Mouse (Mus musculus): ENCODE results near the gene Nek7.

Gene Nek7

DNA sequence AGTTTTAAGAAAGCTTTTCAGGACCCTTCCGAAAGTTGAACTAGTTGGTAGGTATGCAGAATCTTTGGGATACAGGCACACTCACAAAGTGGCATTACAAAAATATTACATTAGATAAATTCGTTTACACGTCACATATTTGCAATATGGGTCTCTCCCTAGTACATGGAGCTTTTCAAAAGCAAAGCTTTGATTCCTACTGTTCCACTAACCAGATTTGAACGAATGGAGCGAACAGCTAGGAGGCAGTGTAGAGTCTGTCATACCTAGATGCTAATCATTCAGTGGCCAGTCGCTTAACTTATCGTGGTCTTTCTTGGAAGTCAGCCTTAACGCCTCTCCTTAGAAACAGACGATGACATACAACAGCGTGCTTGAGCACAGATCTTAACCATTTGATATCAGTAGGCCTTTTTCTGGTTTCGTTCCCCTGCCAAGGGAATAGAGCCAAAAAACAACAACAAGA lies at the start of gene Nek7:
Gene Nek7, minus strand, starts transcription at position 146 of the 466 bp plus-strand sequence.
- DNase-seq: peak in 1 of 2 experiments; percentile 41

DNA sequence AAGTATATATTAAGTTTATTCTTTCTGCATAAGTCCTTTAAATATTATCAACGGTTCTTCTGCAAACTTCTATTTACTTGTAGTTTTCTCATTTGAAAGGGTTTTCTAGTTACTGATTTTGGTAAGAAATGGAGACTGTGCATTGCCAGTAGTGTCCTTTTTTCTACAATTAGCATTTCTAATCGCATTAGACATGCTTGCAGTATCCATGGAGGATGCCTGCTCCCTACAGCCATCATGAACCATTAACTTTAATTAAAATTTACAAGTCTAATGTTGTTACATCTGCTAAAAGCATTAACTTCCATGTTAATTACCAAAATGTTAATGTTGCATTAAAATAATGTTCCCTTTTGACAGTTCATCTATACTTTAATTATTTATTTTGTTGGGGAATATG lies 42.4 kb upstream of the Nek7 start:
- no peak for DNase-seq

DNA sequence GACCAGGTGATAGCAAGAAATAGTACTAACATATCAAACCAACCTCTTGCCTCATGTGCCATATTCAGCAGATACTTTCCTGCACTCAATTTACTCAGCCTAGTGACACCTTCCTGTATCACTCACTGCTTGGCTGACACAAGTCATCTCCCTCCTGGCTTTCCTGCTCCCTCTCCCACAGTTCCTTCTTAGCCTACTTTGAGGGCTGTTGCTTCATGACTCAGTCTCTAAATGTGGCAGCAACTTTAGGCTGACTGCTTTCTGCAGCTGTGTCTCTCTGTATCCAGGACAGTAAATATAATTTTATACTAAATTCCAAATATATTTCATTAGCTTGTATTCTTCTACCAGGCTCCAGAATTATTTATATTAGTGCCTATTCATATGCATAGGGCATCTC lies 34.3 kb upstream of the Nek7 start:
- DNase-seq: no peak

DNA sequence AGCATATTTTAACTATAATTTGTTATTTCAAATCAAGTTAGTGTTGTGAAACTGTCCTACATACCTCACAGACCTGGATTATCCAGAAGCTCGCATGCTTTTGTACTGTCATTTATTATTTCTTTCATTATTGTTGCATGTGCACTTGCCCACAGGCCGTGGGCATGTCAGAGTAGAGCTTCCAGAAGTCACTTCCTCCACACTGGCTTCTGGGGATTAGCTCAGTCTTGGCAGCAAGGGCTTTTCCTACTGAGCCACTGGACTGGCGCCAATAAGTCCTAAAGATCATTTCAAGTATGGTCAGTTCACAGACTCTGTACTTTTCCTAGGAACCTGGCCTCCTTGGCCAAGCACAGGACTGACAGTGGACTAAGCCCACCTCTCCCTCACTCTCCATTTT lies 25.1 kb upstream of the Nek7 start:
- DNase-seq: no peak

DNA sequence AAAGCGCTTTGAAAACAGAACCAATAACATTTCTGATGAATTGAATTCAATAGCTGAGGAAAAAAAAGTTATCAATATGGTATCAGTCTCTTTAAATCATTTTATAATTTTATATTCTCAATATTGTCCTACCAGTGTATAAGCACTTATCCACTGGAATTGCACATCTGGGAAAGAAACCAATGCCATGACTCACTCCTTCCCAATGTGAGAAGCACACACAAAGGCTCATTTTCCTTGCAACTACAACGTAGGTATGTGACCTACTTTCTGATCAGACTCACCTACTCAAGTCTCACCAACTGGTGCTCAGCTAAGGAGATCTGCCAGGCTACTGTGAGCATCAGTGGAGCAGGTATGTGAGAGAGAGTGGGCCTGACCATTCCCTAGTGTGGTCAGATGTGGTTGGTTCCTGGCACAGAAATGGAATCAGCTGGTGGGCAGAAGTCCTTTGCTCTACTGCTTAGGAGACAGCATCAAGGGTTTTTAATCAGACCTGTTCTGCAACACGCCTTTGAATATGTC lies 23.4 kb upstream of the Nek7 start:
- DNase-seq: no peak

DNA sequence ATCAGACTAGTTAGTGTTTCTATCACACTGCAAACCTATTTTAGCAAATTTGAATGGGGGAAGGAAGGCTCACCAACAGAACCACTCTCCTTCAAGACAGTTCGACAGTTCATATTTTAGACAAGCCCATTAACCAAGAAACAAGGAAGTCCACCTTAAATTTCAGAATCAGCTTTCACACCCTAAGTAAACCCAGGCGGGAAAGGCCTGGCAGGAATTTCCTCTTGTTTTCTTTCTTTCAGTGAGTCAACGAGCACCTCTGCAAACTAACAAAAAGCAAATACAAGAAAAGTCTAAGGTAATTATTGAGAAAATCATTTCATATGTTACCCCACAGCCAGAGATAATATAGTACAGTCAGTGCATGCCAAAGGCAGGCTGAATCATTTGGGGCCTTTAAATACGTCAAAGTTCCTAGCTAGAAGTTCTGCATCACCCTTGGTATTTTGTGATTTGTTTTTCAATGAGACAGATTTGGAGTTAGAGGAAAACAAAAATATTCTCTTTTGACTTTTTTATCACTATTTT lies 21.1 kb upstream of the Nek7 start:
- DNase-seq: no peak

DNA sequence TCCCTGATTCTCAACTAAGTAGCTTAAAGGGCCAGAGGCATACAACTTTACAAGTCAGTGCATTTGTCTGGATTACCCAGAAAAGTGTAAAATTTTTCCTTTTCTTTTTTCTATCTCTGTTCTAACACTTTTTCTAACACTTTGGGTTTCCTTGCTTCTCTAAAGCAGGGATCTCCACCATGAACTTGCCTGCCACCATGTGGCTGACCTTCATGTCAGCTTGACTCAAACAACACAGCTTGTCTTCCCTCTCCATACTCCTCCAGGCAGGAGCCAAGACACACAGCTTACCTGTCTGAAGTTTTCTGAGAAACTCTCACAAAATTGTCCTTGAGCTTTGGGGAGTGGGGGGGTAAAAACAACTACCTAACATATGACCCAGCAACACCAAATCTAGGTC lies 17.9 kb upstream of the Nek7 start:
- DNase-seq: peak; percentile 12 to 51

DNA sequence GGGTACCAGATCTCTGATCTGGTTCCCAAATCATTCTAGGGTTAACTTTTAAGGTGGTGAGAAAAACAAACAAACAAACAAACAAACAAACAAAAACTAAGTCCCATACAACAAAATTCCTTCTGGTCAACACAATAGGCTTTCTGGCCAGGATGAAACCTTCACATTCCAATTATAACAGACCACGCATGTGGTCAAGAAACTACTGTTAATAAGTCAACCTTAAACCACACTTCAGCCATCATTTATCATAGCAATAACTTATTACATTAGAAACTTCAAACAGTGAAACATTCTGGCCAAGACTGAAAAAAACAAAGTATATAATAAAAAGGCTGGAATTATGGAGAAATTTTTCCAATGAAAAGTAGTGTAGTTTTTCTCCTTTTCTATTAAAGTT lies 14.6 kb upstream of the Nek7 start:
- no peak for DNase-seq

DNA sequence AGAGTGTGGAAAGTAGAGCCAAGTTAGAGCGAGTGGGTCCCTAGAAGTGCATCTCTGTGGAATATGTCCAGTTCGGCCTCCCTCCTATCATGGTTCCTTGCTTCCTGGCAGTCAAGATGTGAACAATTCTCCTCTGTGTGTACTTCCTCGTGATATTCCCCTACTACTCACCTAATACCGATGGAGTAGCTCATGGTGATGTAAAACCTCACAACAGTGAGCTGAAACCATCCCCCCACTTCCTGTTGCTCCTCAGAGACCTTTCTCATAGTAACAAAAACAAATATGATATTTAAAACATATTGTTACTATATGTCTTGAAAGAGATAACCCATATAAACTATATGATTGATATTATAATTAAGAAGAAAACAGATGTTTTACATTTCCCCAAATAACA lies 9.0 kb upstream of the Nek7 start:
- DNase-seq: no peak

DNA sequence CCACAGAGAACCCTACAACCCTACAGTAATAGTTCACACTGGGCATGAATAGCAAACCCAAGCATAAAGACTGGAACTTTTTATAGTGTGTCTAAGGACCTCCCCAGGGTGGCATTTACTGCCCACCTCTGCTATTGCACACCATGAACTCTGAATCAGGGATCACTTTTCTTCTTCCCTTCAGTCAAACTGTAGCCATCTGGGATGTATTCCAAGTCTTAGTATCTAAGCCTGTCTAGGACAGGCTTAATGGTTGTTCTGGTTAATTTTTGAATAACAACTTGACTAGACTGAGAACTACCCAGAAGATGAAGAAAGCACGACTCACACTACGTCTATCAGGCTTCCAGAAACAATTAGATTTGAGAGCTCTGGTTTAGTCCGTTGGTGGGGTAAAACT lies 8.5 kb upstream of the Nek7 start:
- no peak for DNase-seq

DNA sequence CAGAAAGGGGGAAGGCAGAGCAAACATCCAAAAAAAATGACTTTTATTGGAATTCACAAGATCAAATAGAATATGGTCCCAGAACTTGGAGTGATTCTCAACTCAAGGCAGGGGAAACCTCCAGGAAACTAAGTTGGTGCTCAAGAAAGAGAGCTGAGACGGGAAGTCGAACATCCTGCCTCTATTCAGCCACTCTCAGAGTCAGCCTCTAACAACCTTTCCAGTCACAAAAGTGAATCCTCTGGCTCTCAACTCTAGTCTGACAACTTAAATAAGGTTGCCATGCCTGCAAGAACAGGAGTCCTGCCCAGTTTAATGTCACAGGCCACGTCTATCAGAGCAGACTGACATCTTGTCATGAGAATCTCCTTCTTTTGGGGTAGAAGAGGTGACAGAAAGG lies 7.9 kb upstream of the Nek7 start:
- DNase-seq: no peak

DNA sequence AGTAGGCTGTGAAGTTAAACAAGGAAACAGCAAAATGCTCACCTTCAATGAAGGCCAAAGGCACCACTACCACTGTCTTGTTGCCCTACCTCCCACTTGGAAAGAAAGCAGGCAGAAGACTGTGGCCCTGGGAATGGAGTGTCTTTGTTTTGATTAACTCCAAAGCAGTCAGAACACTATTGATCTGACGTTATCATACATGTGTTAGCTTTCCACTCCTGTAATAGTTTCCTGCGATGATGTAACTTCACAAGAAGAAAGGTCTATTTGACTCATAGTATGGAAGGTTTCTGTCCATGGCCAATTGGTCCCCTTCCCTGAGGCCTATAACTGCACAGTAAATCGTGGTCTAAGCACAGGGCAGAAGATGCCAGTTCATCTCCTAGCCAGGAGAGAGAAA lies 6.3 kb upstream of the Nek7 start:
- no peak for DNase-seq

DNA sequence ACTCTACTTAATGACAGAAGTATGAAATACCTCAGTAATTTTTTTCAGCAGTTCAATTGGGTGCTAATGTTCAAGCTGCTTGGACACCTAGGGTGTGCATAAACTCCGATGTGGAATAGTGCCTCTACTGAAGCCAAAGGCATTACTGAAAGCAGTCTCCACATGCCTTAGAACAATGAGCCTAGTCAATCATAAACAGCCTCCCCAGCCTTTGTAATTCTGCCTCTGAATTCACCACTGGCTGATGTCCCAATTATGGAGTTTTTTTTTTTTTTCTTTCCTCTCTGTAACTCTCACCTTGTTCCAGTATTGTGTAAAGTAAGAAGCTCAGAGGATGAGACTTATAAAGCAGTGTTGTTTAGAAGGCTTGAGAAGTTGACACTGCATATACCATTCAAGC lies 3.9 kb upstream of the Nek7 start:
- DNase-seq: no peak

DNA sequence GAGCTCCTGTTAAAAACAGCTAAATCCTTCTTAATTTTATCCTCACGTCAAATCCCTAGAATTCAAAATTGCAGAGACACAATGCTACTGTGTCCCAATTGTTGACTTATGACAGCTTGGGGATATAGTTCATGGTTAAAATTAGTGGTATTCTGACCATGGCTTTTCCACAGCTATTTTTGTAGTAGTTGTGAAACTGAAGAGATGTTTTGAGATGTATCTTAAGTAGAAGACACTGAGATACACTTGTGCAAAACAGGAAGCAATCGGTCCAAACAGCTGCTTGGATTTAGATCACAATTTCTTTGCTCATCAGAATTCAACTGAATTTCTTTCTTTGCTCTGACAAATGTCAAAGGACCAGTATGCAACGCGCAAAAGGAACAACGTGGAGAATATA lies 2.9 kb upstream of the Nek7 start:
- DNase-seq: no peak

DNA sequence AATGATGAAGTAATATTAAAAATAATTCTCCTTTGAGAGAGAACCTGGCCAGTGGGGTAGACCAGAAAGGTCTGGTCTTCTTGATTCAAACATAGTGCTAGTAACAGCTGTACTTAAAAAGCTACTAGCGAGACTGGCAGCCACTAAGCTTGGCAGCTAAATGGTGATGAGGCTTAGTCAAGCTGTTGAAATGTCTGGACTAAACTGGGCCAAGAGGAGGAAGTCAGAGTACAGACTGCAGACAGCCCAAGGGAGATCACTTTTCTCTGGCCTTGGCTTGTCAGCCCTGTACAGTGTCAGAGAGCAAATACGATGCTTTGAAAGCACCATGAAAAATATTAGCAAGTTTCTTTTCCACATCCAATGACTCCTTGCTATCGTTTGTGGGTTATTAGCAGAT lies 2.5 kb upstream of the Nek7 start:
- DNase-seq: no peak

DNA sequence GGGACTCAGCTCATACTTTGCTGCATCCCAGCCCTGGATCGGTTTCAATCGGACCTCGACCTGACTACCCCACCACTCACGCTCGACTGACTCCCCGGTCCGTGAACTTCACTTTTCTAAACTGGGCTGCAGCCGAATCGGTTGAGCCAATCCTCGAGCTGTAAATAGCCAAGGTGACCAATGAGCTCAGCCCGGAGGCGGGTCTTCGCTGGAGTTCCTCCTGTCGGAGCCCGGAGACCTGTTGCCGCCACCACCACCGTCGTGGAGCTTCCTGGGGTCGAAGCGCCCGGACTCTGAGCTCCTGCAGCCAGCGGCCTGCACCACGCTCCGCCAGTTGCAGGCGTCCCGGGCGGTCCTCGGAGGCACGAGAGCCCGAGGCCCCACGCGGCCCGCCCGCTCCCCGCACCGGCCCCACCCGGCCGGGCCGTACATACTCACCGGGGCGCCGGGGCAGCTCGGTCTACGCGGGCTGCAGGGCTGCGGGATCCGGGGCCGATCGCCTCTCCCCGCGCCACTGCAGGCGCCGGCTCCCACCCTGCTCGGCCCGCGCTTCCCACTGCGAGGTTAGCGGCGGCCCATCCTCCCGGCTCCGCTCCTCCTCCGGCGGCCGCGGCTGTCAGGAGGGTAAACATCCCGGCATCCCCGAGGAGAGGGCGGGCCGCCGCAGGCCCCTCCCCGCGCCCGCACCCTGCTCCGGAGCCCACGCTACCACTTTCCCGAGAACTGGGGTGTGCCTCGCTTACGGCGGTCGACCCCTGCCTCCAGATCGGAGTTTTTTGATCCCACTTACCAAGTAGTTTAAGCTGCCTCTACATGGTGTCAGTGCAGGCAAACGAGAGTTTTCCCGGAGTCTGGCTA lies 598 bp downstream of the Nek7 start:
- peak; percentile 96 to 97 for DNase-seq

DNA sequence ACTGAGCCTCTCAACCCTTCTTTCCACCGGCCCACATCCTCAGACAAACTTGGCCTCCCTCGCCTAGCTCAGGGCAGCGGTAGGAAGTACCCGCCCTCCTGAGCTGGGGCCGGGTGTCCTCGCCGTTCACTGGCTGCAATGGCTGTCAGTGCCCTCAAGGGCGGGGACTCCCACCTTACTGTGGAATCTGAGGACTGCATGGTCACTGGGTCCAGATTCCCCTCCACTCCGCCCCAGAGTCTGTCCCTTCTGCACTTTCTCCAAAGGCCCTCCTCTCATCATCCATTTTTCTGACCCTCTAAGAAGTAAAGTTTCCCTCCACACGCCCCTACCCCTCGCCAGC lies 2.0 kb downstream of the Nek7 start:
- peak; percentile 80 for DNase-seq

DNA sequence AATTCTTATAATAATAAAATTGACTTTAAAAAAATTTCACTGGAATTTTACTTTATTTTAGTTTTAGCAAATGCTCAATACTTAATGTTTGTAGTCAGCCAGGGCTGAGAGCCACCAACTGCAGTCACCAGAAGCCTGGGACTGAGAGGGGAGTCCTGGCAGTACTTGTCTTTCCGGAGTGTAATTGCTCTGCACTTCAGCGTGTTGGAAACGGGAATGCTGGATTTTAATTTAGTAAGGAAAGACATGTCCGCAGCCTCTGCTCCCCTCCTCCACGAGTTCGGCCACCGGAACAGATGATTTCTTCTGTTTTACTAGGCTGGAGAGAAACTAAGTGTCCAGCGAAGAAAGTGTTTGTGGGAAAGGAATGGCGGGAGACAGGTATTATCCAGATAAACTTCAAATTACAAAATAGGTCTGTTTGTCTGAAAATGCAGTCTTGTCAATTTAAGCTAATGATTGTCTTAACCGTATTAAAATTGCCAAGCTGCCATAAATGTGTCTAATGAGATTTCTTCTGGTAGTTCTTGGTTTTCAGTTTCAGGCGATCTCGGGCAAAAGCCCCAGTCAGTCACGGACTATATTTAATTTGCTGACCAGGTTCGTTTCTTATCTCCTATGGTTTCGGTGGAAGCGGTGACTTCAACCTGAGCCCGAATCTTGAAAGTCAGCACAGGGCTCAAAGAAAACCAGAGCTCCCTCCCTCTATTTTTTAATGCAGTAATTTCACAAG lies 2.5 kb downstream of the Nek7 start:
- DNase-seq: no peak

DNA sequence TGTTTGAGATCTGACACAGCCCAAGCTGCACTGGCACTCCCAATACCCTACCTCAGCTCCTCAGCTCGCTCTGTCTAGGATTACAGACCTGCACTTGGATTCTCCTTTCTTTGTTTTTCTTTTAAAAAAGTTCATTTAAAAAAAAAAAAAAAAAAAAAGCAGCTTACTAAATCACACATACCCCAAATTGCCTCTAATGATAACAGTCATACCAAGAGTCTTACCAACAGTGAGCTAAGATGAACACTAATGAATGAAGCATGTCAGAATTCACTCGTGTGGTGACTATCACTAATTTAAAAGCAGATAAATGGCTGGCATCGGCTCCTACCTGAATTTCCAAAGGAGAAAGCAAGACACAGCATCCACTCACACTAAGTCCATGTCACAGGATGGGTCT lies 4.6 kb downstream of the Nek7 start:
- no peak for DNase-seq

DNA sequence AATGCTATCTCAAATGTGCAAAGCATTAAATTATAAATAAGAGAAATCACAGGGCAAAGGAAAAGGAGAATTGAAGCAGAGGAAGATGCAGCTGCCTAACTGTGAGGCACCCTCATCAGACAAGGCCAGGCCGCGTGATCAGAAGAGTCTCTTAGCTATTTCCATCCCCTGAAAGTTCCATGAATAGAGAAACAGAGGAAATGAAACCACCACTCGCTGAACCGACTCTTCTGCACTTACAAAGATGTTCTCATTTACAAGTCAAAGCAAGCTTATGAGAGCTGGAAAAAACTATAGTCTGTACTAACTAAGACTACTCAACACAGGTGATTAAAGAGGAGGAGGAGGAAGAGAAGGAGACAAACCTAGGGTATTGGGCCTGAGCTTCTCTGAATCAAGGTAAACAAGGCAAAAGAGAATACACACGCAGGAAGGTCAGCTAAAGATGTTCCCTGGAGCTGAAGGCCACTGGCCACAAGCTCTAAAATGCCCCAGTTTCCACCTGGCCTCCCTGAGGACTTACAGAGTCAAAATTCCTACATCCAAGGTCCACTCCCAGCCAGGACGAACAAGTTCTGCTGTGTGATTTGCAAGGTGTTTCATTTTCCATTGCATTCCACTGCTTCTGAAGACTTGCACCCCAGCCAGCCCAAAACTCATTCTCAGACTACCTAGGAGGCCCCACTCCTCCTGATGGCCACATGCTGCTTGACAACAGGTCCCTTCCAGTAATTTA lies 5.2 kb downstream of the Nek7 start:
- peak; percentile 45 to 53 for DNase-seq

DNA sequence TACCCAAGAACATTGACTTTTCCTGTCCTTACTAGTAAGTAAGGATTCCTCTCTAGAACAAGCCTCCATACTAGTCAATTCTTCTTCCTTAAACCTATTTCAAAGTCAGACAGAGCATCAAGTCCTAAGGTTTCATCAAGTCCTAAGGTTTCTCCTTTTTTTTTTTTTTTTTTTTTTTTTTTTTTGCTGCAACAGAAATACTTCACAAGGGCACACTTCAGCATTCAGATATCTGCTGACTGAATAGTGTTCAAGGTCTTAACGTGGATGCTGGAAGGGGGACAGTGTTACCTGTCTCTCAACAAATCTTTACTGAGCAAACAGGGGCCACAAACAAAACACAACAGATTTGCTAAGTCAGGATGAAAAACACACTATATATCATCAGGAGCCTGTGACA lies 7.8 kb downstream of the Nek7 start:
- no peak for DNase-seq

DNA sequence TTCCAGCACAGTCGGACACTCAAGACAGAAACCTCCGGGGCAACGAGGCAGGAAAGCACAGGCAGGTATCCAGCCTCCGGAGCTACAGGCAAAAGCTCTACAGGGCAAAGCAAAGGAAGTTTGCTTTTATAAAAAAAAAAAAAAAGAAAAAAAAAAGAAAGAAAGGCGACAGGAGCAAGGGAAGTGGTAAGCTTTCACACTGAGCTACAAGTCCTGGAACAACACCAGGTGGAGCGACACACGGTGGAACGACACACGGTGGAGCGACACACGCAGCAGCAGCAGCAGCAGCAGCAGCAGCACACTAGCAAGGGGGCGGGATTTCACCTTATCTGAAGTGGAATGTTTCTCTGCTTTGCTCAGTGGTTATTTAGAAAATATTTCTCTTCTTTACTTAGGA lies 10.8 kb downstream of the Nek7 start:
- DNase-seq: no peak

DNA sequence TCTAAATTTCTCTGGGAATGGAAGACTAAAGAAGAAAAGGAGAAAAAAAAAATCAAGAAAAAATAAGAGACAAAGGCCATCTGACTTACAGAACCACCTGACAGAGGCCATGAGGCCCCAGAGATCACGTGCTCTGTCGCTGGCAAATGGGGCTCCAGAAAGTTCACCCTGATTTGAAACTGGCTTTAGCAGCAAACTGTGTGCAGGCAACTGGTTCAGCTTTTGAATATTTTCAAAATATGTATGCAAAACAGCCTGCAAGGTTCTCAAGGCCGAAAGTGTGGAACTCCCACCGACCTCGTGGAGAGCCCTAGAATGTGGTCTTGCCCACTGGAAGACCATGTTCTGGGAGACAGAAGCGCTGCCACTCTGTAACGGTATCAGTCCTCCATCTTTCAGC lies 11.6 kb downstream of the Nek7 start:
- DNase-seq: no peak

All from spleen, adult 18-20 months (tissue).